Mouse (Mus musculus): Measurements from ENCODE around the gene Gabrg3.

GRCm38 (mm10) chr7:57330240-57330639, 56.7 kb downstream of the Gabrg3 start:
- TF ChIP-seq ZC3H11A (IDR thresholded peaks at IDR 0.05; ENCODE audit: borderline replicate concordance, low read depth, low read length) = no peak
- no peak for TF ChIP-seq HCFC1 (IDR thresholded peaks at IDR 0.05; ENCODE audit: borderline replicate concordance, insufficient read depth, low read length)
- no peak for TF ChIP-seq CHD2 (IDR thresholded peaks at IDR 0.05; ENCODE audit: low read depth, low read length)

Measured in ES-E14 (cell line).